Mouse (Mus musculus) heart, adult 2 months (tissue): ENCODE measurements around the gene Lmbr1l. TPM values are rescaled to one million over a fixed set of nuclear protein-coding genes. Genes with fewer than 3 reads are reported as not detected.

Experiments
- DNase-seq, 2 experiments: peaks; one replicate each; pipeline ENCODE4 v3.0.0; 2021
- H3K27ac ChIP-seq: fragments of 200-600 bp; 2 replicates; pipeline ENCODE4 v1.8.1; 2022
- H3K27me3 ChIP-seq: fragments of 200-500 bp; 2 replicates; pipeline ENCODE4 v1.6.1; 2012; ENCODE audit warnings: mild to moderate bottlenecking, low read length, inconsistent platforms, mixed read lengths; ENCODE audit not compliant: control insufficient read depth, insufficient read depth
- H3K36me3 ChIP-seq: fragments of 200-500 bp; 2 replicates; pipeline ENCODE4 v1.6.1; 2012; ENCODE audit warnings: low read length, inconsistent platforms; ENCODE audit not compliant: control insufficient read depth, insufficient read depth
- H3K4me1 ChIP-seq: fragments of 200-500 bp; 2 replicates; pipeline ENCODE4 v1.6.1; 2011; ENCODE audit warnings: low read length; ENCODE audit not compliant: control insufficient read depth, insufficient read depth
- H3K4me3 ChIP-seq: fragments of 200-600 bp; 2 replicates; pipeline ENCODE4 v1.8.1; 2022
- H3K79me2 ChIP-seq: fragments of 200-500 bp; replicated peaks from 2 replicates; pipeline ENCODE4 v1.6.1; 2012; ENCODE audit warnings: mild to moderate bottlenecking, inconsistent platforms, low read length, moderate library complexity, mixed read lengths; ENCODE audit not compliant: control insufficient read depth, insufficient read depth
- H3K9ac ChIP-seq: fragments of 200-500 bp; 2 replicates; pipeline ENCODE4 v1.6.1; 2012; ENCODE audit warnings: low read depth, mild to moderate bottlenecking, control low read depth, inconsistent platforms, low read length, mixed read lengths
- CTCF ChIP-seq: fragments of 200-600 bp; IDR thresholded peaks from 2 replicates; pipeline ENCODE4 v1.8.1; 2022; ENCODE audit warnings: antibody characterized with exemption, mild to moderate bottlenecking, moderate library complexity
- EP300 ChIP-seq: fragments of 200-500 bp; IDR thresholded peaks from 2 replicates; pipeline ENCODE4 v1.6.1; 2011; ENCODE audit warnings: low read depth, low read length, control low read depth; ENCODE audit not compliant: insufficient read depth
- POLR2A ChIP-seq: fragments of 200-500 bp; IDR thresholded peaks from 2 replicates; pipeline ENCODE4 v1.6.1; 2011; ENCODE audit warnings: mild to moderate bottlenecking, low read depth, low read length, control low read depth; ENCODE audit not compliant: insufficient read depth
- whole genome bisulfite sequencing: fragments of 180-500 bp; shearing (Covaris S2); methylation state at CpG from one replicate; pipeline ENCODE4 v1.1.7; 2018; 5-methylcytosine and 5-hydroxymethylcytosine counted together
- intact Hi-C: fragments of 180-260 bp; cut with DNase I; formaldehyde crosslinking; loops from one replicate; pipeline ENCODE4 v1.15.1; 2025
- polyA plus RNA-seq: library from polyadenylated mRNA; depleted of rRNA; stranded (reverse); fragments of >200 nt; gene quantifications from 2 replicates; pipeline ENCODE4 v1.2.3, GENCODE M21; 2012
- total RNA-seq, 2 experiments: library from RNA; stranded (reverse); gene quantifications; 2 replicates each; pipeline ENCODE4 v1.2.3; 2021

Lmbr1l gene
- total and polyA plus RNA-seq, 3 experiments, result 7.1 to 23.2 (median 11.1) TPM

DNA sequence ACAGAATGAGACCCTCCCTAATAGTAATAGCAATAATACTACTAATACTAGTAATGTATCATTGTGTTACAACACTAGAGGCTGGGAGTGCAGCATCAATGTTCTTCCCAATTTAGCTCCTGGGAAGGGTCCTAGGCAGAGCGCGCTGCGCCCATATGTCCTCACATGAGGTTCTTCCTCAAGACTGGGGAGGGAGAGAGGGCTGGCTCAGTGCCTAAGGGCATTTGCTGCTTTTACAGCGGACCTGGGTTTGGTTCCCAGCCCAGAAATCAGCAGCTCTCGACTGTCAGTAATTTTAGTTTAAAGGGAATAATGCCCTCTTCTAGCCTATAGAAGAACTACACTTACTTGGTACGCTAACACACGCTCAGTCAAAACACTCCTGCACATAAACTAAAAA, 30.5 kb downstream of the Lmbr1l start:
- intact Hi-C loops, result no loop called here
- H3K4me3 ChIP-seq, result no peak overlapping the region
- H3K79me2 ChIP-seq, result no peaks in the 10 kb centered on the region
- no peak overlapping the region for H3K9ac ChIP-seq
- DNase-seq, result no peak
- TF ChIP-seq POLR2A (no peak), EP300 (no peak), CTCF (no peak)
- H3K27me3 ChIP-seq, result no peaks in the 10 kb centered on the region
- WGBS, result 73% methylated on average over 7 of the region's 7 CpGs
- H3K4me1 ChIP-seq, result peaks cover 2% of the 10 kb centered on the region
- H3K36me3 ChIP-seq, result no peaks in the 10 kb centered on the region
- H3K27ac ChIP-seq, result no peak overlapping the region

DNA sequence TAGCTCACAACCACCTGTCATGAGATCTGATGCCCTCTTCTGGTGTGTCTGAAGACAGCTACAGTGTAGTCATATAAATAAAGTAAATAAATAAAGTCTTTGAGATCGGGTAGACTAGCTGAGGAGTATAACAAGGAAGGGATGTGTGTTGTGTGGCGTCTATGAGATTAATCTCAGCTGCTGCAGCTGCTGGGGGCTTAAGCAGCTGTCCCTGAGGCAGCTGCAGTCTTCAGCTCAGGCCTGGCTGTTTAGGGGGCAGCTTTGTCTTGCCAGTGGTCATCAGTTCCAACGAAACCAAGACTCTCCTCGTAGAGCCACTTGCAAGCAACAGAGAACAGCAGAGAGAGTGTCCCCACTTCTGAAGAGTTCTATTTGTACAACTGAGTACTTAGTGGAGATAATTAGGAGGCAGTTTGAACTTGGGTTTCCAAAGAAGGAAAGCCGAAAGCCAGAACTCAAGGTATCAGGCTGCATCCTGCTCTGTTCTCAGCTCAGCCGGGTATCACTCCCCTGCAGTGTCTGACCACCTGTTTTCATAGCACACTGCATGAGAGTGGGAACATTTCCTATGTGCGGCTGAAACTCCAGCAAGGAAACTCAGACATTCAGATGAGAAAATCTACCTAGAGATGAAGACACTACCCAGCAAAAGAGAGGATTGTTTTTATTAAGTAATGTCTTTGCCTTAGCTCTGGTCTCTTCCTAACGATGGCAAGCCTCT, 31.2 kb downstream of the Lmbr1l start:
- no peaks in the 10 kb centered on the region for H3K36me3 ChIP-seq
- no peak for TF ChIP-seq POLR2A
- TF ChIP-seq CTCF, result no peak
- no peak for TF ChIP-seq EP300
- DNase-seq, result no peak
- H3K27me3 ChIP-seq, result no peaks in the 10 kb centered on the region
- no peaks in the 10 kb centered on the region for H3K79me2 ChIP-seq
- no peak overlapping the region for H3K4me3 ChIP-seq
- intact Hi-C loops, result no loop called here
- no peak overlapping the region for H3K9ac ChIP-seq
- H3K27ac ChIP-seq, result no peak overlapping the region
- 61% methylated on average over 8 of the region's 8 CpGs for WGBS
- H3K4me1 ChIP-seq, result no peaks in the 10 kb centered on the region

DNA sequence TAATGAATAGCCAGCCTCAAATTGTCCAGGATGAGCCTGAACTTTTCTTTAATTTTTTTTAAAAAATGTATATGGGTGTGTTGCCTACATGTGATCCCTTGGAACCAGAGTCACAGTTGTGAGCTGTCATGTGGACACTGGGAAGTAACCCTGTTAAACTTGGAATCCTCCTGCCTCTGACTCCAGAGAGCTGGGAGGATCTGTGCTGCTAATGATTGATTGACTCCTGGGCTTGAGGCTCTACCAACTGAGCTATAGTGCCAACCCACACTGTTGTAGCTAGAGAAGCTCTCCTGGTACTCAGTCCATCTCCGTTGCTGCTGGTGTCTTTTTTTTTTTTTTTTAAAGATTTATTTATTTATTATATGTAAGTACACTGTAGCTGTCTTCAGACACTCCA, 33.9 kb downstream of the Lmbr1l start:
- intact Hi-C loops, result loop anchor here (5.0 kb wide), 1 partner anchor 33 kb away; the partner anchor contains the start of gene Lmbr1l

DNA sequence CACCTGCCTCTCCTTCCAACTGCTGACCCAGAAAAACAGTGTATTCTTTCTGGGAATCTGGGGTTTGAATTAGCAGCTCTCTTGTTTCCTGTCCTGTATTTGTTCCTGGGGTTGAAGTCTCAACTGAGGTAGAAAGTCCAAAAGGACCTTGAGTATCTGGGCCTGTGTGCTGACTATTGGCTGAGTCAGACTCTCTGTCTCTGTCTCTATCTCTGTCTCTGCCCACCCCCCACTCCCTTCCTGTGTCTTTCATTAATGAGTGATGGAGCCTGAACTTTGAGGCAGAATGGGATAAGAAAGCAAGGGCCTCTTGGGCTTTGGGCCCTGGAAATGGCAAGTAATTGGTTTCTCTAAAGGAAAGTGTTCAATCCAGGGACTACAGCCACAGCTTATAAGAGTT, 34.4 kb downstream of the Lmbr1l start:
- H3K4me3 ChIP-seq, result no peak overlapping the region
- H3K4me1 ChIP-seq, result peaks cover 2% of the 10 kb centered on the region; the same call in 1 of the 2 replicates
- H3K9ac ChIP-seq, result no peak overlapping the region
- H3K27me3 ChIP-seq, result no peaks in the 10 kb centered on the region
- TF ChIP-seq POLR2A (no peak), CTCF (no peak), EP300 (no peak)
- DNase-seq, result no peak
- no peaks in the 10 kb centered on the region for H3K36me3 ChIP-seq
- no peak overlapping the region for H3K27ac ChIP-seq
- H3K79me2 ChIP-seq, result no peaks in the 10 kb centered on the region
- intact Hi-C loops, result loop anchor here (5.0 kb wide), 1 partner anchor 34 kb away; the partner anchor contains the start of gene Lmbr1l

More for the DNA sequence above, 33.9 kb downstream of the Lmbr1l start:
- WGBS, result 68% methylated on average over 1 of the region's 1 CpGs
- peaks cover 2% of the 10 kb centered on the region; the same call in 1 of the 2 replicates for H3K4me1 ChIP-seq
- no peaks in the 10 kb centered on the region for H3K79me2 ChIP-seq
- H3K9ac ChIP-seq, result no peak overlapping the region
- H3K27ac ChIP-seq, result no peak overlapping the region
- TF ChIP-seq EP300, result no peak
- no peak for TF ChIP-seq POLR2A
- no peak for TF ChIP-seq CTCF
- no peaks in the 10 kb centered on the region for H3K27me3 ChIP-seq
- H3K36me3 ChIP-seq, result no peaks in the 10 kb centered on the region
- no peak for DNase-seq
- no peak overlapping the region for H3K4me3 ChIP-seq

DNA sequence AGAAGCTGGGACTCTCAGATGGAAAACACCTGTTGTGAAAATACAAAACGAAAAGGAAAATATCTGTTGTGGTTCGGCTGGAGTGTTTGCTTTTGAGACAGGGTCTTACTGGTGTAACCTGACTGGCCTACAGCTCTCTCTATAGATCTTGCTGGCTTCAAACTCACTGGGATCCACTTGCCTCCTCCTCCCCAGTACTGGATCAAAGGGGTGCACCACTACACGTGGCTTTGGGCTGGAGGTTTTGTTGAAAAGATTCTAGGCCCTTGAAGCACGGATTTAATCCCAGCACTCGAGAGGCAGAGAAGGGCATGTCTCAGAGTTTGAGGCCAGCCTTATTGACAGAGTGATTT, 36.4 kb downstream of the Lmbr1l start:
- intact Hi-C loops, result loop anchor here (5.0 kb wide), 1 partner anchor 36 kb away; the partner anchor contains the start of gene Lmbr1l
- H3K4me1 ChIP-seq, result peaks cover 2% of the 10 kb centered on the region; the same call in 1 of the 2 replicates
- no peaks in the 10 kb centered on the region for H3K27me3 ChIP-seq
- peak overlapping the region; percentile 21; the same call in 1 of the 2 replicates for H3K27ac ChIP-seq
- H3K79me2 ChIP-seq, result no peaks in the 10 kb centered on the region
- H3K9ac ChIP-seq, result no peak overlapping the region
- peak overlapping the region; percentile 84; the same call in 1 of the 2 replicates for H3K4me3 ChIP-seq
- TF ChIP-seq EP300 (no peak), CTCF (no peak)
- DNase-seq, result no peak
- no peaks in the 10 kb centered on the region for H3K36me3 ChIP-seq
- 27% methylated on average over 5 of the region's 5 CpGs for WGBS

DNA sequence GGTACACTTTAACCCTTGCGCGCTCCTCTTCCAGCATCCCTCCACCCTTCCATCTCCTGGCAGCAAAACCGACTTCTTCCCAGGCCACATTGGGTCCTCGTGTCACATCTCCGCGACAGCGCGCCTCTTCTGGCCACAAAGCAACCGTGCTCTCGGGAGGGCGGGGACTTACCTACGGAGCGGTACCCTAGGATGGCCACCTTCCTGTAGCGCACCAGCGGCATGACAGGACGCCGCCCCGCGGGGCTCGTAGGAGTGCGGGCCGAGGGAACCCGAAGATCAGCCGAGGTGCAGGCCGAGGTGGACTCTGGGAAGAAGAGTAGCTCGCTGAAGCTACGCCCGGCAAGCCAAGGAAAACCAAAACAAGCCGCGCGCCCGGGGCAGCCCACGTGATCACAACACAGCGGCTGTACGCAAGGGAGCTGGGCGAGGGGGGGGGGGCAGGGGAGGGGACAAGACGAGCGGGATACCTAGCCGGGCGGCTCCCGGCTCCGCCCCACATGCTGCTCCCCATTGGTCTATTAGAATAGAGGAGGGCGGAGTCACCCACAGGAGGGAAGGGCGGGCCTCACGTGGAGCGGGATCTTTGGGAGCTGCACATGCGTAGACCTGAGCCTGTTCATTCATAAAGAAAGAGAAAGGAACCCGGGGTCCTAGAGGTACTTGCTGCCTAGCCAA, 36.9 kb downstream of the Lmbr1l start:
- intact Hi-C loops, result loop anchor here (5.0 kb wide), 1 partner anchor 36 kb away; the partner anchor contains the start of gene Lmbr1l
- peaks cover 2% of the 10 kb centered on the region; the same call in 1 of the 2 replicates for H3K4me1 ChIP-seq
- no peaks in the 10 kb centered on the region for H3K79me2 ChIP-seq
- no peaks in the 10 kb centered on the region for H3K36me3 ChIP-seq
- TF ChIP-seq EP300 (no peak), POLR2A (peak; percentile 58), CTCF (peak; percentile 52)
- peak; percentile 86 to 94 for DNase-seq
- peak overlapping the region; percentile 94 for H3K9ac ChIP-seq
- H3K4me3 ChIP-seq, result peak overlapping the region; percentile 84
- H3K27me3 ChIP-seq, result no peaks in the 10 kb centered on the region
- H3K27ac ChIP-seq, result peak overlapping the region; percentile 76
- WGBS, result under 1% methylated on average over 46 of the region's 48 CpGs
